Mouse (Mus musculus) erythroblast, embryonic 14.5 days (primary cell): ENCODE results near the gene Pex14.

Source experiments
- GATA1 ChIP-seq: IDR thresholded peaks from 2 replicates; pipeline ENCODE4 v1.6.1; 2012; ENCODE audit warnings: low read length, inconsistent platforms, mixed read lengths
- TAL1 ChIP-seq: IDR thresholded peaks from 3 replicates; pipeline ENCODE4 v1.6.1; 2012; ENCODE audit warnings: low read length, inconsistent platforms, mixed read lengths

- TF ChIP-seq TAL1 (no peak), GATA1 (no peak)
These were observed 170.8 kb downstream of the Pex14 start for GRCm38 (mm10) chr4:148928876-148929275.
